Mouse (Mus musculus): Measurements from ENCODE around the gene Itgb2. TPM values are rescaled to one million over a fixed set of nuclear protein-coding genes. Genes with fewer than 3 reads are reported as not detected.

The Itgb2 gene
- 100 to 1,000 TPM; 493 to 517 (median 499) TPM for polyA plus RNA-seq (2017; shearing (Covaris generic))

DNA sequence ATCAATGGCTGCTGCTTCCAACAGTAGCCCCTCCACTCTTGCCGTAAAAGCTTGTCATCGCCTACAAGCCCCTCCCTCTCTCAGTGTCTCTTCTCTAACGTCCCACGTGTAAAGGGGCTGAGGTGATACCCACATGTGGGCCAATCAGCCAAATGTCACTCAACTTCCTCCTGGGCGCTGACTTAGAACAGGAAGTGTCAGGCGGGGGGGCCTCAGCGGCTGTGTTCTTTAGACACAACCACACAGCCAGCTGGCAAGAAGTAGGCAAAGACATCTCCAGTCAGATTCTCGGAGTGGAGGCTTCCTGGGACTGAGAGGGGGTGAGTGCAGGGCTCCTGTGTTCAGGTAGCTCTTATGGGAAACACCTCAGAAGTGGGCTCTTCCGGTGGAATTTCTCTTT, at the start of gene Itgb2:
TSS of gene Itgb2 (plus strand) at position 113 of the 400 bp plus-strand sequence.
- ATAC-seq = peak; percentile 88

DNA sequence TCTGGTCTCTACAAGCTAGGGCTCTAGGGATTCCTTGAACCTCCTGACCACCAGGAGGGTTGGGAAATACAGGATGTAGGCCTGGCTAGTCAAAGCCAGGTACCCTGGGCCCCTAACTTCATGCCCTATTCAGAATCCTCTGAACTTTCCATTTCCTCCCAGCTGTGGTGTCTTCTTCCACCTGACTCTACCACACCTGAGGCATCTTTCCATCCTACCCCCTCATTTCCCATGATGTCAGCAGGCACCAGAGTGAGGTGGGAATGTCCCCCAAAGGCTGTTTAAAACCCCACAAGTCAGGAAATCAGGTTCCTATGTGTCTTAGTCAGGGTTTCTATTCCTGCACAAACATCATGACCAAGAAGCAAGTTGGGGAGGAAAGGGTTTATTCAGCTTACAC, 48.2 kb upstream of the Itgb2 start:
- peak; percentile 52 for ATAC-seq

GRCm38 (mm10) chr10:77484205-77484935, 45.7 kb upstream of the Itgb2 start:
- no peak for ATAC-seq

GRCm38 (mm10) chr10:77485786-77486185, 44.3 kb upstream of the Itgb2 start:
- ATAC-seq = no peak

GRCm38 (mm10) chr10:77488168-77488567, 41.9 kb upstream of the Itgb2 start:
- ATAC-seq = no peak

GRCm38 (mm10) chr10:77491585-77491984, 38.5 kb upstream of the Itgb2 start:
- ATAC-seq = no peak

GRCm38 (mm10) chr10:77492885-77493284, 37.2 kb upstream of the Itgb2 start:
- no peak for ATAC-seq

DNA sequence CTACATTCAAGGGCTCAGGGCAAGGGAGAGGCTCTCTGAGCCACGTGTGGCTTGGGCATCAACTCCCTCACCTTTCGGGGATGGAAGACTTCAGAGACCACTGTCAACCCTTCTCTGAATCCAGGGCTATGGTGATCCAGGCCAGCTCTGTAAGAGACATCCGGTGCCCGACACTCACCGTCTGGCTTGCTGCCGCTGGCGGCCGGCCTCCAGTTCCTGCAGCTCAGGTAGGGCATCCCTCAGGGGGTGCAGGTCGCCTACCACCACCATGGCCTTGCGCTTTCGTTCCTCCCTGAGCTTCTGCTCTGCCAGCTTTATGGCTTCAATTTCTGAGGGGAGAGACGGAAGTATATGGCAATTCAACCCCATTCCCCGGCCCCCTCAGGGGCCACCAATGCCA, 32.9 kb upstream of the Itgb2 start:
- ATAC-seq = no peak

DNA sequence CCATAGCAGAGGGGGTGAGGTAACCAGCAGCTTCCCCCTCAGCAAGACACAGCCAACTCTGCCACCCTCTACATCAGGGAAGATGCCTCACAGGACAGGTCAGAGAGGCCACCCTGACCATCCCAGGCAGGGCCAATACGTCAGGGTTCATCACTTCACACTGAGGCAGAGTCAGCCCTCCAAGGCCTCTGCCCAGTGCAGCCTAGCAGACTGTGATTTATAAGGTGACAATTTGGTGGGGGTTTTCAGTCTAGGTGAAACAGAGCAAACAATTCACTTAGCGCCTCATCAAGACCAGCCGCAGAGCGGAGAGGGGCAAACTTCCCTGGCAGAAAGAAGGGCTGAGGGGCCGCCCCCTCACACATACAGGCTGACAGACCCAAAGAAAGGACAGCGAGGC, 31.8 kb upstream of the Itgb2 start:
- no peak for ATAC-seq

- no peak for ATAC-seq
Observed at GRCm38 (mm10) chr10:77500636-77501035, 29.4 kb upstream of the Itgb2 start.

GRCm38 (mm10) chr10:77502967-77503922, 26.8 kb upstream of the Itgb2 start:
- ATAC-seq = no peak

- no peak for ATAC-seq
Observed at GRCm38 (mm10) chr10:77504143-77504542, 25.9 kb upstream of the Itgb2 start.

DNA sequence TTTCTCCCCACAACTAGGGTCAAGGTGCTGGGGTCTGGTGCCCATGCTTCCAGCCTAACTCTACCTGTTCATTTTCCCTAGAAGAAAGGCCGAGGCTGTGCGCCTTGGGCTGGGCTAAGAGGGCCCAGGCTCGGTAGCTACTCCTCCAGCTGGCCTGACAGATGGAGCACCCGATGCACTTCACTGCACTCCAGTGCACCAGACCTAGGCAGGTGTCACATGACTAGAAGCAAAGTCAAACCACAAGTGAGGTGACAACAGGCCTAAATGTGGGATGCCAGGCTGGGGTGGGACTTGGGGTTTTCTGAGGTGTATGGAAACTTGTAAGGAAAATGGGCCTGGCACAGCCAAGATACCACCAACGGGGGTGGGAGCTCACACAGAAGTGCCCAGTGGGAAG, 23.5 kb upstream of the Itgb2 start:
- ATAC-seq = no peak

DNA sequence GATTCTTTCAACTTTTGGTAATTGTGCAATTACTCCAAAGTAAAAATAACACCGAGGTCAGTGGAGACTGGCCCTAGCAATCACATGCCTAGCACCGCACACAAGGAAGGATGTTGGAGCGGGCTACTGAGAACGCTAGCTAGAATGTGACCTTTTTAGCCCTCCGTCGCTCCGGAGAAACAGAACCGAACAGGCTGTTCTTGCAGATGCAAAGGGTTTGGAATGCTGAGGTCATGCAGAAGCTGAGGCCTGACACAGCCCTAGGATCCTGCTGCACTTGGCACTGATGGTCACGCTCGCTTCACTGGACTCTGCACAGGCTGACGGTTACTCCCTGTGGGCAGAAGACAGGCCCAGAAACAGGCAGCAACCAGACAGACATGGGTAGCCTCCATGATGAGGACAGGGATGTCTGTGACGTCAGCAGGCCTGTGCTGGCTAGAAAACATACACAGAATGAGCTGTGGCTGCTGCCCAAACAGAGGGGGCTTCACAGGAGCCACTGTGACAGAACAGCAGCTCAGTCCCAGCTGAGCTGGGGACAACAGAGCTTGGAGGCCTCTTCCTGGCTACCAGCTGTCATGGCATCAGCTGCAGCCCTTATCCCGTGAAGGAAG, 23.0 kb upstream of the Itgb2 start:
- ATAC-seq = no peak

DNA sequence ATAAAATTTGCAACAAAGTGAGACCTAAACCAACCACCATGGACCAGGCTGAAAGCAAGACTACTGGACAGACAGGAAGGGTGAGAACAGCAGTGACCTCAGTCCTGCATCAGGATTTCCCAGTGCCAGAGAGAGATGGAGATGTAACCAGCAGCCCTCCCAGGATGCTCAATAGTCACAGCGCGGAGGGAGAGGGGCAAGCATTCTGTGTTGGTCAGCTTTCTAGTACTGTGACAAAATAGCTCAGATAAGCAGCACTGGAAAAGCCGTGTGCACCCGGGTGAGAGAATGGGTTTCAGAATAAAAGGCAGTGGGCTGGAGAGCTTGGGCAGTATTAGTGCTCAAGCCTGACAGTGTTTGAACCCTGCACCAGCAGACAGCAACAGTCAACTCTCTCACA, 22.3 kb upstream of the Itgb2 start:
- no peak for ATAC-seq

GRCm38 (mm10) chr10:77508744-77509143, 21.3 kb upstream of the Itgb2 start:
- no peak for ATAC-seq

- ATAC-seq = peak; percentile 91
Observed at GRCm38 (mm10) chr10:77509403-77510187, 20.5 kb upstream of the Itgb2 start.

- ATAC-seq = no peak
Observed at GRCm38 (mm10) chr10:77510225-77510982, 19.6 kb upstream of the Itgb2 start.

DNA sequence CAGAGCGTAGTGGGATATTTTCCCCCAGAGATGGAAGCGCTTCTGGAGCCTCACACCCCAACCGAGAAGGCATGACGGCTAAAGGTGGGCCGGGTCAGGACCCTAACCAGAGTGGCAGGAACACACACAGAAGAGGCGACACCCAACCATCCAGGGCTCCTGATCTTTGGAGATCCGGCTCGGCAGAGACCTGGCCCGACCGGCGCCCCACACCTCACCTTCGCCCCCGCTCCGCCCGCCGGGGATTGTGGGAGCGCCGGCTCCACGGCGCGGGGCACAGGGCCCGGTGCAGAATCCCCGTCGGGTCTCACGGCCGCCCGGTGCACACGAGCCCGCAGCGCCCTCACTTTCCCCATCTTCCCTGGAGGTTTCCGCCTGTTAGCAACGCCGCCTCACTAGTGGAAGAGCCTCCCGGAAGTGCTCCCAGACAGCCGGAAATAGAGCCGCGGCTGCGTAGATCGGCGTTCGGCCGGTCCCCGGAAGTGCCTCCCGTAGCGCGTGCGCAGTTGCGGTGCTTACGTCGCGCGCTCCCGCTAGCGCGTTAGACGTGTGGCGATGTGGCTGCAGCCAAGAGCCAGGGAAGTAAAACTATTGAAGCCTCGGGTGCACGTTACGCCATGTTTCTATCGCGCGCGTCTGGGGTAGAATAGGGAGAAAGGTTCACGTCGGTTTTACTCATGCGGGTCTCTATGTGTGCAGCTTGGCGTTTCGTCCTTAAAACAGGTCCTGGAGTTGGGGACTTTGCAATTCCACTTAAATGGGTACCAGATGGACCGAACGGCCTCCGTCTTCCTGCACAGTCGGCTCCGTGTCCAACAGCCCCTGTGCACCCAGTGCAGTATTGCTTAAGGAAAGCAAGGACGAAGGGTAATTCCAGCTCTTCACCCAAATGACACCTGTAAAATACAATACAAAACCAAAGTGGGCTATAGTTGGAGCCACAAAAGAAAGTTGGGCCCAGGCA, 14.4 kb upstream of the Itgb2 start, which contains the start of gene Fam207a:
TSS of gene Fam207a (minus strand) at position 401 of the 964 bp plus-strand sequence.
- peak; percentile 84 for ATAC-seq

DNA sequence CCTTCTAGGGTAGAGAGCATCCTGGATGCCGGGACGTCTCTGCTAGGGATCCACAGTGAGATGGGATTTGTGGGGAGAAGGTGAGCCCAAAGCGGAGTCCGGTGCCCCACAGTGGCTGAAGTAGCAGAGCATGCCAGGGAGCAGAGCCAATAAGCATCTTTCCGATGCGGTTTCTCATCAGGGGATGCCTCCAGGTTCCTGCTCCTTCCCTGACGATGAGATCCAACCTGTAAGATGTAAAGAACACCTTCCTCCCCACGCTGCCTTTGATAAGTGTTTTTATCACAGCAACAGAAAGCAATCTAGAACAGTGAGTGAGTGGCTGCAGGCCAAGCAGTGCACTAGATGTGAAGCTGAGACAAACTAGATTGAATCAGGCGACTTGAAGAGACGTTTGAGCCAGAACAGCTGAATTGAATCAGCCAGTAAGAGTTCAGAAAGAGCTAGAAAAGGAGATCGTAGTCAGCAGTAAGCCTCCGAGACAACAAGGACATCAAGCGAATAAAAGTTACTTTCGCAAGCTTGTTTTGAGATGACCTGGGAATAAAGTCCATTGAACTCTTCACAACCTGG, 13.6 kb upstream of the Itgb2 start:
- ATAC-seq = no peak
